Mouse (Mus musculus) embryonic fibroblast, embryonic 13.5 days (primary cell): ENCODE measurements around the gene Slc23a4. TPM values are rescaled to one million over a fixed set of nuclear protein-coding genes. Genes with fewer than 3 reads are reported as not detected.

ENCODE experiments used
- H3K27ac ChIP-seq: 2 replicates; pipeline ENCODE4 v1.5.1; 2012; ENCODE audit warnings: low read length, control low read depth, inconsistent platforms; ENCODE audit not compliant: insufficient read depth
- H3K4me1 ChIP-seq: 2 replicates; pipeline ENCODE4 v1.6.1; 2011; ENCODE audit warnings: low read length; ENCODE audit not compliant: control insufficient read depth, insufficient read depth
- H3K4me3 ChIP-seq: 2 replicates; pipeline ENCODE4 v1.5.1; 2011; ENCODE audit warnings: mild to moderate bottlenecking, control low read depth, low read length; ENCODE audit not compliant: insufficient read depth
- CTCF ChIP-seq: IDR thresholded peaks from 2 replicates; pipeline ENCODE4 v1.5.1; 2011; ENCODE audit warnings: mild to moderate bottlenecking, control low read depth, low read length, moderate library complexity, borderline replicate concordance; ENCODE audit not compliant: insufficient read depth
- POLR2A ChIP-seq: IDR thresholded peaks from 2 replicates; pipeline ENCODE4 v1.6.1; 2011; ENCODE audit warnings: low read depth, mild to moderate bottlenecking, control low read depth, low read length, moderate library complexity
- polyA plus RNA-seq: library from polyadenylated mRNA; stranded (reverse); fragments of >200 nt; gene quantifications from 2 replicates; pipeline ENCODE4 v1.2.4, GENCODE M21; 2011; ENCODE audit warnings: low read depth; ENCODE audit not compliant: missing spikeins, insufficient read length

The Slc23a4 gene
- polyA plus RNA-seq, 1 experiment = not detected

DNA sequence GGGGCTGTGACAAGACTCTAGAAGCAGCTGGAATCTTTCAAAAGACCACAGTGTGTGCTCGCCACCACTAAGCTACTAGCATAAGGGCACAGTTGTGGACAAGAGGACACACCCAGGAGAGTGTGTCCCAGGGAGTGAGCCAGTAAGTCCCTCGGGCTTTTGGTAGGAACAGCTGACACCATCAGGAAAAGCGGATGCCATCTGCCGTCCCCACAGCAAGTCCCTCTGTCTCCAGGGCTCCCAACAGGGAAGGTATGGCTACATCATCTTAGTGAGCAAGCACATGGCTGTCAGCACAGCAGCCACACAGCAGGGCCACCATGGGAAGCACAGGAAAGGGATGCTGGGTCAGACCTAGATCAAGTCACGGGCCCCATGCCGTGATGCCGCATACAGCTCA lies 92.6 kb downstream of the Slc23a4 start:
- Histone ChIP-seq H3K4me3 (no peak overlapping the region), H3K4me1 (no peaks in the 10 kb centered on the region), H3K27ac (no peak overlapping the region)
- TF ChIP-seq CTCF (no peak), POLR2A (no peak)

Other genes with a start within 250 kb of the Slc23a4 start
- gene Agbl3, start 208.0 kb downstream of the Slc23a4 start, polyA plus RNA-seq = 5.0 and 6.8 TPM in 2 replicates
- gene Tmem140, start 125.3 kb downstream of the Slc23a4 start, polyA plus RNA-seq = 3.8 and 7.3 TPM in 2 replicates
- gene Cyren, start 110.3 kb downstream of the Slc23a4 start, polyA plus RNA-seq = 6.0 and 10.0 TPM in 2 replicates
- gene Wdr91, start 77.5 kb downstream of the Slc23a4 start, polyA plus RNA-seq = 8.8 and 12.1 TPM in 2 replicates
- gene Stra8, start 68.2 kb downstream of the Slc23a4 start, polyA plus RNA-seq = not detected in 2 replicates
- gene Cnot4, start 145.3 kb upstream of the Slc23a4 start, polyA plus RNA-seq = 26.8 and 34.6 TPM in 2 replicates
- 67.7 and 68.7 TPM in 2 replicates for gene Nup205, start 189.0 kb upstream of the Slc23a4 start, polyA plus RNA-seq